Mouse (Mus musculus) neural tube, embryonic 15.5 days (tissue): ENCODE data around the gene Mbd6. TPM values are rescaled to one million over a fixed set of nuclear protein-coding genes. Genes with fewer than 3 reads are reported as not detected.
"Not testable (repeated sequence)": the region's sequence is repeated elsewhere in the genome, so short reads cannot be mapped to it uniquely, and the experiment has no call there.

Experiments used
- ATAC-seq: fragments of 200-750 bp; cut with Nextera tagmentation; 2 replicates; pipeline ENCODE4 v1.8.0; 2017; ENCODE audit warnings: mild to moderate bottlenecking, moderate TSS enrichment, moderate library complexity; ENCODE audit not compliant: low FRiP score
- H3K27ac ChIP-seq: fragments of 300-500 bp; sonication (generic); replicated peaks from 2 replicates; pipeline ENCODE4 v1.5.1; 2015; ENCODE audit warnings: mild to moderate bottlenecking, inconsistent platforms
- H3K27me3 ChIP-seq: fragments of 300-500 bp; sonication (generic); replicated peaks from 2 replicates; pipeline ENCODE4 v1.6.1; 2015; ENCODE audit warnings: inconsistent platforms
- H3K36me3 ChIP-seq: fragments of 300-500 bp; sonication (generic); 2 replicates; pipeline ENCODE4 v1.6.1; 2015; ENCODE audit warnings: inconsistent platforms
- H3K4me1 ChIP-seq: fragments of 300-500 bp; sonication (generic); 2 replicates; pipeline ENCODE4 v1.6.1; 2015; ENCODE audit warnings: inconsistent platforms
- H3K4me2 ChIP-seq: fragments of 300-500 bp; sonication (generic); 2 replicates; pipeline ENCODE4 v1.6.1; 2015; ENCODE audit warnings: inconsistent platforms, mild to moderate bottlenecking, moderate library complexity
- H3K4me3 ChIP-seq: fragments of 300-500 bp; sonication (generic); replicated peaks from 2 replicates; pipeline ENCODE4 v1.5.1; 2015; ENCODE audit warnings: mild to moderate bottlenecking, inconsistent platforms
- H3K9ac ChIP-seq: fragments of 300-500 bp; sonication (generic); replicated peaks from 2 replicates; pipeline ENCODE4 v1.6.1; 2015; ENCODE audit warnings: mild to moderate bottlenecking, inconsistent platforms
- H3K9me3 ChIP-seq: fragments of 300-500 bp; sonication (generic); replicated peaks from 2 replicates; pipeline ENCODE4 v1.6.1; 2016; ENCODE audit warnings: inconsistent platforms
- WGBS: fragments of 180-500 bp; shearing (Covaris S2); methylation state at CpG from one replicate; pipeline ENCODE4 v1.1.7; 2015; ENCODE audit warnings: mixed read lengths; 5-methylcytosine and 5-hydroxymethylcytosine counted together
- polyA plus RNA-seq: library from polyadenylated mRNA; unstranded; fragments of >200 nt; fragmentation: Nextera tagmentation; extraction: Ambion mirVana; gene quantifications from 2 replicates; pipeline ENCODE4 v1.2.1, GENCODE M21; 2015

Mbd6 gene
- polyA plus RNA-seq, 1 experiment from 2014 or later, result 16.4 TPM

- Histone ChIP-seq H3K27me3 (peaks cover 71% of the 10 kb centered on the region), H3K36me3 (no peaks in the 10 kb centered on the region), H3K27ac (no peak overlapping the region), H3K4me1 (peaks cover 15% of the 10 kb centered on the region), H3K9ac (no peak overlapping the region), H3K4me3 (peak overlapping the region; percentile 37; the same call in 1 of the 2 replicates), H3K9me3 (no peaks in the 10 kb centered on the region), H3K4me2 (peak overlapping the region; percentile 59)
- no peak for ATAC-seq
- 25% methylated on average over 14 of the region's 14 CpGs for WGBS
Observed at GRCm38 (mm10) chr10:127325454-127326016, 36.7 kb upstream of the Mbd6 start.

DNA sequence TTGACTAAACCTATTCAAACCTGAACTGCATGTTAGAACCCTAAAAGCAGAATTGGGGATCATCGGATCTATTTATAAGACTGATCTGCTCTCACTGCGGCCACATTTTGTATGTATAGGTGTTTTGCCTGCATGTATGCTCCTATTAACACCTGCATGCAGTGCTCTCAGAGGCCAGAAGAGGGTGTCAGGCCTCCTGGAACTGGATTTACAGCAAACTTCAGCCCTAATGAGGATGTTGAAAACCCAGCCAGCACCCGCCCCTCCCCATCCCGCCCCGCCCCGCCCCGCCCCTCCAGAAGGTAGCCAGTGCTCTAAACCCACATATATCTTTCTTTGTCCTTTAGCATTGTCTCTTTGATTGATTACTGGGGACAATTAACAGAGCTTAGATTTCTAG, 35.7 kb upstream of the Mbd6 start:
- 8% methylated on average over 7 of the region's 7 CpGs for WGBS

DNA sequence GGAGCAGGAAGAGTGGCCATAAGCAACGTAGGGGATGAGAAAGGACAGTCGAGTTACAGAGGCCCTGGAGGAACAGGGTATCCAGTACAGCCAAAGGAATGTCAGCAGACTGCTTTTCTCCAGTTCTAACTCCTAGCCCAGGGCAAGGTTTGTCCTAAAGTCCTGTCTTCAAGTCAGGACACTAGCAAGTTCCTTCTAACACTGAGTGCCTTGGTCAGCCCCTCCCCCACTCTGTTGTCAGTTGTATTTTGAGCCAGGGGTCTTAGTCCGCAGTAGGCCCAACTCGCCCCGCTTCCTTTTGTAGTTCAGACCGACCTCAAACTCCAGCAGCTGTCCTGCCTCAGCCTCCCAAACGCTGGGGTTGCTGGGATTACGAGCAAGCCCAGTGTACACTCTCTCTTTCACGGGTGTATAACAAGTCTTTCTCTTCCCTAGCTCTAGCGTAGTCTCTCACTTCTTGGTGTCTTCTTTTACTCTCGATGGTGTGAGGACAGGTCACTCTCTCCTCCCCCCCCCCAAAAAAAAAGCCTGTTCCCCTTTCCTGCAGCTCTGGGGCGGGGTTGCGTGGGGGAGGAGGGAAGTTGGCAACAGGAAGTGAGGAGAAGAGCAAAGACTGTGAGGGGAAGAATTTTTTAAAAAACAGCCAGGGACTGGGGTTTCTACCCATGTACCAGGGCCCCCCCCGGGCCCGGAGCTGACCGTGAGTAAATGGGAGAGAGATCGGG, 34.5 kb upstream of the Mbd6 start:
- Histone ChIP-seq H3K4me2 (no peak overlapping the region), H3K27me3 (peaks cover 58% of the 10 kb centered on the region), H3K27ac (no peak overlapping the region), H3K4me1 (peaks cover 15% of the 10 kb centered on the region), H3K4me3 (no peak overlapping the region), H3K9me3 (no peaks in the 10 kb centered on the region), H3K36me3 (no peaks in the 10 kb centered on the region), H3K9ac (no peak overlapping the region)
- WGBS, result 73% methylated on average over 17 of the region's 17 CpGs
- ATAC-seq, result no peak

More for the DNA sequence above, 35.7 kb upstream of the Mbd6 start:
- no peak for ATAC-seq
- H3K36me3 ChIP-seq, result no peaks in the 10 kb centered on the region
- no peak overlapping the region for H3K4me3 ChIP-seq
- peaks cover 70% of the 10 kb centered on the region for H3K27me3 ChIP-seq
- no peaks in the 10 kb centered on the region for H3K9me3 ChIP-seq
- no peak overlapping the region for H3K4me2 ChIP-seq
- H3K4me1 ChIP-seq, result peaks cover 15% of the 10 kb centered on the region
- H3K9ac ChIP-seq, result no peak overlapping the region
- H3K27ac ChIP-seq, result no peak overlapping the region

DNA sequence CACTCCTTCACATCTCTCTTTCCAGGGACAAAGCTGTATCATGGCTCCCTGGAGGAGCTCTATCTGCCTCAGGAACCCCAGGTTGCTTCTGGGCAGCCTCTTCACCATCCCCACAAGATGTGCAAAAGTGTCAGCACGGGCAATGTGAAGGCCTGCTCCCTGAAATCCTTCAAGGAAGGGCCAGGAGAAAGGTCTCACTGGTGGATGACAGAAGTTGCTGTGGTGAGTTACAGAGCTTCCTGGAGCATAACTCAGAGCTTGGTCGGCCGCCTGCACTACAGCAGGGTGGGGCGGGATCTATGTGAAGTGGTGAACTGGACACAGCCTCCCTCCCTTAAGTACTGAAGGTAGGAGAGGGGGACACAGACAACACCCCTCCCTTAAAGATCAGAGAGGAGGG, 33.9 kb upstream of the Mbd6 start:
- Histone ChIP-seq H3K27me3 (peaks cover 52% of the 10 kb centered on the region), H3K36me3 (no peaks in the 10 kb centered on the region), H3K4me1 (peaks cover 15% of the 10 kb centered on the region), H3K9ac (no peak overlapping the region), H3K9me3 (no peaks in the 10 kb centered on the region), H3K27ac (no peak overlapping the region), H3K4me3 (no peak overlapping the region), H3K4me2 (no peak overlapping the region)
- no peak for ATAC-seq
- WGBS, result 88% methylated on average over 4 of the region's 4 CpGs

DNA sequence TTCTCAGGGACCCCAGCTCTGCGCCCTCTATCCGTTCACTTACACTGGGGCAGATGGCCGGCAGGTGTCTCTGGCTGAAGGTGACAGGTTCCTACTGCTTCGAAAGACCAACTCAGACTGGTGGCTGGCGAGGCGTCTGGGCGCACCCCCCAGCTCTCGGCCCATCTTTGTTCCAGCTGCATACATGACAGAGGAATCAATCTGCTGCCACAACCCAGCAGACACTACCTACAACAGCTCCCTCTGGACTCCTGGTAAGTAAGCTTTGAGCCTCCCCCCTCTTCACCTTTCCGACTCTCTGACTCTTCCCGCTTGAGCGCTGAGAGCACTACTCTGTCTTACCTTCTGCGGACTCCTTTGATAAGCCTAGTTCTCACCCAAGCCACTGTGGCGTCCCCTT, 33.4 kb upstream of the Mbd6 start:
- Histone ChIP-seq H3K9me3 (no peaks in the 10 kb centered on the region), H3K4me2 (no peak overlapping the region), H3K27ac (no peak overlapping the region), H3K4me1 (peaks cover 15% of the 10 kb centered on the region), H3K9ac (no peak overlapping the region), H3K27me3 (peaks cover 47% of the 10 kb centered on the region), H3K4me3 (no peak overlapping the region), H3K36me3 (no peaks in the 10 kb centered on the region)
- no peak for ATAC-seq
- WGBS, result 66% methylated on average over 13 of the region's 13 CpGs

DNA sequence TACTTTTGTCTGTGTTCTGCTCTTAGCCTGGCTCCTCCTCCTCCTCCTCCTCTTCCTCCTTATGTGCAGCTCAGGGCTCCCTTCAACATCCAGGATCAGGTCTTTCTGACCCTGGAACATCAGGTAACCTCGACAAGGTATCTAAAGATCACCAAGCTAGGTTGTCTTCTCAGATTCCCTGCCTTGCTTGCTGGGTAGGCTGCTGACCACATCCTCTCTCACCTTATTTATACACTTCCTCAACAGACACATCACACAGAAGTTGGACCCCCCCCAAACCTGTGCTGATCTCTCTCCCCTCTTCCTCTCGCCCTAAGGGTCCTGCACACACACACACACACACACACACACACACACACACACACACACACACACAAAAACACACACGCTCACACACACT, 32.8 kb upstream of the Mbd6 start, which contains the start of gene Arhgap9:
Gene Arhgap9 (plus strand): TSS at position 344 of the 400 bp plus-strand sequence.
- Histone ChIP-seq H3K4me2 (no peak within 1 kb of the TSS), H3K27ac (no peak within 1 kb of the TSS), H3K27me3 (peaks cover 42% of the 10 kb centered on the region), H3K4me1 (peaks cover 11% of the 10 kb centered on the region), H3K36me3 (no peaks in the 10 kb centered on the region), H3K9me3 (no peaks in the 10 kb centered on the region), H3K4me3 (no peak within 1 kb of the TSS), H3K9ac (no peak within 1 kb of the TSS)
- 84% methylated on average over 3 of the region's 3 CpGs for WGBS
- no peak for ATAC-seq

- no peaks in the 10 kb centered on the region for H3K36me3 ChIP-seq
- no peak for ATAC-seq
- 80% methylated on average over 7 of the region's 7 CpGs for WGBS
- H3K9ac ChIP-seq, result no peak overlapping the region
- H3K4me3 ChIP-seq, result no peak overlapping the region
- no peaks in the 10 kb centered on the region for H3K9me3 ChIP-seq
- H3K4me2 ChIP-seq, result no peak overlapping the region
- peaks cover 26% of the 10 kb centered on the region for H3K27me3 ChIP-seq
- H3K27ac ChIP-seq, result no peak overlapping the region
- no peaks in the 10 kb centered on the region; the same call in 1 of the 2 replicates for H3K4me1 ChIP-seq
Observed at GRCm38 (mm10) chr10:127319969-127320368, 31.2 kb upstream of the Mbd6 start.

GRCm38 (mm10) chr10:127318009-127318408, 29.2 kb upstream of the Mbd6 start:
- 44% methylated on average over 4 of the region's 4 CpGs for WGBS
- Histone ChIP-seq H3K4me1 (no peaks in the 10 kb centered on the region), H3K27me3 (peaks cover 8% of the 10 kb centered on the region; the same call in 1 of the 2 replicates), H3K9ac (no peak overlapping the region), H3K4me2 (no peak overlapping the region), H3K36me3 (no peaks in the 10 kb centered on the region), H3K9me3 (no peaks in the 10 kb centered on the region), H3K27ac (no peak overlapping the region), H3K4me3 (no peak overlapping the region)
- ATAC-seq, result no peak

- Histone ChIP-seq H3K9me3 (no peaks in the 10 kb centered on the region), H3K36me3 (no peaks in the 10 kb centered on the region), H3K4me3 (no peak overlapping the region), H3K4me2 (no peak overlapping the region), H3K4me1 (peaks cover 5% of the 10 kb centered on the region; the same call in 1 of the 2 replicates), H3K27me3 (peaks cover 1% of the 10 kb centered on the region; the same call in 1 of the 2 replicates), H3K27ac (no peak overlapping the region), H3K9ac (no peak overlapping the region)
- 87% methylated on average over 2 of the region's 2 CpGs for WGBS
- no peak for ATAC-seq
Observed at GRCm38 (mm10) chr10:127317277-127317676, 28.5 kb upstream of the Mbd6 start.

DNA sequence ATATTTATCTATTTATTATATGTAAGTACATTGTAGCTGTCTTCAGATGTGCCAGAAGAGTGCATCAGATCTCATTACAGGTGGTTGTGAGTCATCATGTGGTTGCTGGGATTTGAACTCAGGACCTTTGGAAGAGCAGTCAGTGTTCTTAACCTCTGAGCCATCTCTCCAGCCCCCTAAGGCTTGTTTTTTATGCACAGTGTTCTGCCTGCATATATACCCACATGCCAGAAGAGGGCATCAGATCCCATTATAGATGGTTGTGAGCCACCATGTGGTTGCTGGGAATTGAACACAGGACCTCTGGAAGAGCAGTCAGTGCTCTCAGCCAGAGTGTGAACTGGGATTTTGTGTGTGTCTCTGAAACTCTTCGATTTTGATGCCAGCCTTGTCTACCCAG, 26.1 kb upstream of the Mbd6 start:
- WGBS, result 79% methylated on average over 1 of the region's 1 CpGs
- H3K9me3 ChIP-seq, H3K9ac ChIP-seq, H3K4me3 ChIP-seq, H3K4me2 ChIP-seq, ATAC-seq, H3K27me3 ChIP-seq, H3K36me3 ChIP-seq, H3K27ac ChIP-seq: not testable (repeated sequence)
- H3K4me1 ChIP-seq, result peaks cover 18% of the 10 kb centered on the region

DNA sequence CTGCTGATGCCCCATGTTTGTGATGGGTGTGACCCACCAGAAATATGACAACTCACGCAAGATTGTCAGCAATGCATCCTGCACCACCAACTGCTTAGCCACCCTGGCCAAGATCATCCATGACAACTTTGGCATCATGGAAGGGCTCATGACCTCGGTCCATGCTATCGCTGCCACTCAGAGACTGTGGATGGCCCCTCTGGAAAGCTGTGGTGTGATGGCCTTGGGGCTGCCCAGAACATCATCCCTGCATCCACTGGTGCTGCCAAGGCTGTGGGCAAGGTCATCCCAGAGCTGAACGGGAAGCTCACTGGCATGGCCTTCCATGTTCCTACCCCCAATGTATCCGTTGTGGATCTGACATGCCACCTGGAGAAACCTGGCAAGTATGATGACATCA, 24.7 kb upstream of the Mbd6 start:
- not testable (repeated sequence) for H3K27me3 ChIP-seq, H3K4me2 ChIP-seq, H3K36me3 ChIP-seq, H3K9me3 ChIP-seq, H3K9ac ChIP-seq, ATAC-seq, H3K27ac ChIP-seq, H3K4me3 ChIP-seq
- peaks cover 18% of the 10 kb centered on the region for H3K4me1 ChIP-seq
- 95% methylated on average over 5 of the region's 5 CpGs for WGBS

DNA sequence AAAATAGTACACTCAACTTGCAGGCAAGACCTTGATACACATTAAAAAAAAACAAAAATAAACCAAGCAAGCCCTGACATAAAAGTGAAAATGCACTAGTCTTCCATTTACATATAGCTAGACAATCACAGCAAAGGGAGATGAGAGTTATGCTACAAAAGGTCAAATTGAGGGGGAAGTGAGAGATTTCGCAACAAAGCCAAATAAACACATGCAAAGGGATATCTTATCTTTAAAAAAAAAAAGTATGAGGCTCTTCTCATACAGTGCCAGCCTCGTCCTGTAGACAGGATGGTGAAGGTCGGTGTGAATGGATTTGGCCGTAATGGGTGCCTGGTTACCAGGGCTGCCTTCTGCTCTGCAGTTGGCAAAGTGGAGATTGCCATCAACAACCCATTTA, 24.0 kb upstream of the Mbd6 start:
- H3K4me2 ChIP-seq, result peak overlapping the region; percentile 71; the same call in 1 of the 2 replicates
- H3K36me3 ChIP-seq, result peaks cover 14% of the 10 kb centered on the region
- no peak for ATAC-seq
- WGBS, result 81% methylated on average over 4 of the region's 4 CpGs
- no peak overlapping the region for H3K27ac ChIP-seq
- peak overlapping the region; percentile 82; the same call in 1 of the 2 replicates for H3K4me3 ChIP-seq
- H3K4me1 ChIP-seq, result peaks cover 18% of the 10 kb centered on the region
- no peak overlapping the region for H3K9ac ChIP-seq
- no peaks in the 10 kb centered on the region for H3K9me3 ChIP-seq
- no peaks in the 10 kb centered on the region for H3K27me3 ChIP-seq
